Mouse (Mus musculus) activated CD4-positive, CD25-positive, alpha-beta regulatory T cell, adult 4 months (primary cell): ENCODE results near the gene Plau. TPM values are rescaled to one million over a fixed set of nuclear protein-coding genes. Genes with fewer than 3 reads are reported as not detected.

Experiments
- ATAC-seq: one replicate; pipeline ENCODE4 v1.8.0; 2017
- polyA plus RNA-seq, 2 experiments: library from polyadenylated mRNA; unstranded; fragments of 100-300 nt; shearing (Covaris generic); gene quantifications; one replicate each; pipeline ENCODE4 v1.2.1; 2017

Gene Plau
- polyA plus RNA-seq: not detected

DNA sequence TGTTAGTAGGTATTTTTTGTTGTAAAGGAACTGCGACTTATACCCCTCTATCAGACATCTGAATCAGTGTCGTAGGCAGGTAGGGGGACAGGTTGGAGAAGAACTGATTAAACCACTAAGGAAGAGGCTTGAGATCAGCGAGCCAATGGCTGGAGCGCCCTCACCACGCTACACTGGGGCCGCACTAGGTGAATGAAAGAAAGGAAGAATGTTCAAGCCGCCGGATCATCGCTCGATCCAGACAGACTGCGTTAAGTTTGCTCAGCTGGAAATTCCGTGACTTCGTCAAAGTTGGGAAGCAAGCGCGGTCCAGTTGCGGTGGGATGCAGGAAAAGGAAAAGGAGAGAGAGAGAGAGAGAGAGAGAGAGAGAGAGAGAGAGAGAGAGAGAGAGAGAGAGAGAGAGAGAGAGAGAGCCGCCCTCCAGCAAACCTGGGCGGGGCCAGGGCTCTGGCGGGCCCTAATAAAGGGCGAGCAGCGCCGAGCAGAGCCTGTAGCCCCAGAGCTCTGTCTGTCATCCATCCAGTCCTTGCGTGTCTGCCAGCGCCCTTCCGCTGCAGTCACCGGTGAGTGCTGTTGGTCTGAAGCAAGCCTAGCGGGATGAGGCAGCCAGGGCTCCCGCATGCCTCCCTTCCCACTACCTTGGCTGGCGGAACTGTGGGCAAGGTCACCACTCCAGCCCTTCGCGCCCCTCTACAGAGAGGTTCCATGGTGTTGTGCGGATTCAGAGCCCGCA lies at the start of gene Plau:
TSS of gene Plau (plus strand) at position 490 of the 734 bp plus-strand sequence.
- peak; percentile 86 for ATAC-seq

DNA sequence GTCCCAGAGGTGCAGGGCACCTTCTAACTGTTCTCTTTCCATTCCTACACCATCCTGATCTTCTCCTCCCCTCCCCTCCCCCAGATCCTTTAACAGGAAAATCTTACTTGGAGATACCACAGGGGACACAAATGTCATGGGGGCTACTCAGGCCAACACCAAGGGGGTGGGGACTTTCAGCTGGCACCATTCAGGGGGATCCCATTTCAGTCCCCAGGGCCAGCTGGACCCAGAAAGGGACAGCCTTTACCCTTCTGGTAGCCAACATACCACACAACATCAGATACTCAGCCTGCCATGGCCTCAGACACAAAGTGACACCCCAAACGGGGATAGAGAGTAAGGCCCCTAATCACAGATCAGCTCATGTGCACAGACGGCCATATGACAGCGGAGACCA lies 48.3 kb upstream of the Plau start:
- ATAC-seq: no peak

DNA sequence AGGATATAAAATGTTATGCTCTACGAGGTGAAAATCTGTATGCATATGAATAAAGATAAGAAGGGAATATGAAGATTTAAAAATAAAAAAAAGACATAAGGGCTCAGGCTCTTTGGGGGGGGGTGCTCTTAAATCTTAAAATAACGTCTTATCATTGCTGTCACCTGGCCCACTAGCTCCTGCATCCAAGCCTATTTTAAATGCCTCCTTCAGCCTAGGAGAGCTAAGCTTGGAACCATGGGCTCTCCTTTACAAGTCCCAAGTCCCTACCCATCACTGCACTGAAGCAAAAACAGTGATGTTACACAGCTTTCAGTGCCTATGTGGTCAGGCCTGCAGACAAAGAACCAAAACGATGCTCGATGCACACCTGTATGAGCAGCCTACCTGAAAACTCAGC lies 46.9 kb upstream of the Plau start:
- no peak for ATAC-seq

DNA sequence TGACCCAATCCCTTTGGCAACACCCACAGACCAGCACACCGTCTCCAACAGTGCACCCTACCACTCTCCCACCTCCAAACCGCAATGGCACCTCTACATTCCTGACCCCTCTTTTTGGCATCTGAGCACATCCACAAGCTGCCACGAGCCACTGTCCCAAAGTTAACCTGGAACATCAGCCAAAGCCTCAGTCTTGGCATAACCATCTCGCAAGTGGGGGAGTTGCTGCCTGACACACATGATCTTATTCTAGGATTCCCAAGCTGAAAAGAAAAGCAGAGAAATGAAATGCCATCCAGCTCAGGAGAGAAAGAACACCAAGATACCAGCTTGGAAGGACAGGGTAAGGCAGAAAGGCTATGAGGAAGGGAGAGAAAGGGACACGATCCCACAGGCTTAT lies 46.0 kb upstream of the Plau start:
- ATAC-seq: no peak

DNA sequence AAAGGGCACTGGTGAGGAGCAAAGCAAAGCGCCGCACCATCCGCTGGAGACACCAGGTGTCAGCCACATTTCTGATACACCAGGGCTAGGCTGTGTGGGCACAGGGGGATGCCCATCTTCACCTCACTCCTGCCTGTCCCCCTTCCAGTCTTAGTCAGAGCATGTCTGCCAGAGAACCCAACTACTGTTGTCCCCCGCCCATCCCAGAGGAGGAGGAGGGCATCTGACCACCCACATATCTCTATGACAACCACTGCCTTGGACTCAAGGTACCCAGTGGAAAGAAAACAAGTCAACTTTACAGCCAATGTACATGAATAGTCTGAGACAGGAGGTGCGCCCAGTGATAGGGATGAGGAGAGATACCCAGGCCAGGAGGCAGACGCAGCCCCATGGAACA lies 45.5 kb upstream of the Plau start:
- ATAC-seq: no peak

DNA sequence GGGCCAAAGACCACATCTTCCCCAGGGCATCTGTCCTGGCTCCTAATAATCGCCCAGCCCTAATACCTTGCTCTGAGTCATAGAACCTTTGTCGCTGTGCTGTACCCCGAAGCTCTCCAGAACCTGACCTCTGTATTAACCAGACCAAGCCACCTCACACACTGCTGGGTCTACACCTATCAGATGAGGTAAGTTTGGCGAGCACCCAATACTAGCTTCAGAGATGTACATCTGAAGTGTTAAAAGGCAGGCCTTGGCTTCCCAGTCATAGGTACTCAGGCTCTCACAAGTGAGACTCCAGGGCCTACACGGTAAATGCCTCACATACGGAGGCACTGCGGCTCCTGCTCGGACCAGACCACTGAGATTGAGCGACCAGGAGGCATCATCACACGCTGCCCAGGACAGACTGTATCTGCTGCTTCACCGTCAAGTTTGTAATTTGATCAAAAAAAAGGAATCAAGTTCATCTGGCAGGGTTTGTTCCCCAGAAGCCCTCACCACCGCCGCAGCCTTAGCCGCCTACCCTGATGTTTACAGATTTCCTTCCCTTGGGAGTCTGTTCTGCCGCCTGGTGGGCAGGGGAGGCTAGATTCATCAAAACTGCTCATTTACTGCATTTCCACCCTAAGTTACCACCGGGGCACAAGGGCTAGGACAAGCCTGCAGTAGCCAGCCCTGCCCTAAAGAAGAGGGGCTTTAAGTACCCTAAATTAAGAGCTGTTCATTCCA lies 44.8 kb upstream of the Plau start:
- no peak for ATAC-seq

DNA sequence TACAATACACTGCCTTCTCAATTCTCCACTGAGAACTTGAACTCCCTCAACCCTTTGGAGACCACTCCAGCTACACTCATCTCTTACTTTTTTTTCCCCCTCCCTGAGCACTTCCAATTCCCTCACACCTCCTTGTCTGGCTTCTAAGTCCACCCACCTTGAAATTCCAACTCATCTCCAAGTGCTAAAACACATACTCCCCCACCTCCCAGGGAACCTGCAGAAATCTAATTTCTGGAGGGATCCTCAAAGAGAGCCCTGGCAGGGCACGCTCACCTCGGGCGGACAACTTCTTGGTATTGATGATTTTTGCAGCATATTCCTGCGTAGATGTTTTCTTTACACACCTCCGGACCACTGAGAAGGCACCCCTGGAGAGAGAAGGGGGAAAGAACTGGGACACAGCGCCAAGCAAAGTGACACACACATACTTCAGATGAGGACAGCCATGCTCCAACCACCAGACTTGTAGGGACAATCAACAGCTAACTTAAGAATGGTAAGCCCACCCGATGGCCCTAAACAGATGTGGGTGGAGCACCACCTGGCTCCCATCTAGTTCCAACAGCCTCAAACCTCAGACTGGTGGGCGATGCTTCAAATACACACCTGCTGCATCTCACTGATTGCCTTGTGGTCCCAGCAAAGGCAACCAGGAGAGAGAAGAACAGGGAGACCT lies 44.1 kb upstream of the Plau start:
- no peak for ATAC-seq

DNA sequence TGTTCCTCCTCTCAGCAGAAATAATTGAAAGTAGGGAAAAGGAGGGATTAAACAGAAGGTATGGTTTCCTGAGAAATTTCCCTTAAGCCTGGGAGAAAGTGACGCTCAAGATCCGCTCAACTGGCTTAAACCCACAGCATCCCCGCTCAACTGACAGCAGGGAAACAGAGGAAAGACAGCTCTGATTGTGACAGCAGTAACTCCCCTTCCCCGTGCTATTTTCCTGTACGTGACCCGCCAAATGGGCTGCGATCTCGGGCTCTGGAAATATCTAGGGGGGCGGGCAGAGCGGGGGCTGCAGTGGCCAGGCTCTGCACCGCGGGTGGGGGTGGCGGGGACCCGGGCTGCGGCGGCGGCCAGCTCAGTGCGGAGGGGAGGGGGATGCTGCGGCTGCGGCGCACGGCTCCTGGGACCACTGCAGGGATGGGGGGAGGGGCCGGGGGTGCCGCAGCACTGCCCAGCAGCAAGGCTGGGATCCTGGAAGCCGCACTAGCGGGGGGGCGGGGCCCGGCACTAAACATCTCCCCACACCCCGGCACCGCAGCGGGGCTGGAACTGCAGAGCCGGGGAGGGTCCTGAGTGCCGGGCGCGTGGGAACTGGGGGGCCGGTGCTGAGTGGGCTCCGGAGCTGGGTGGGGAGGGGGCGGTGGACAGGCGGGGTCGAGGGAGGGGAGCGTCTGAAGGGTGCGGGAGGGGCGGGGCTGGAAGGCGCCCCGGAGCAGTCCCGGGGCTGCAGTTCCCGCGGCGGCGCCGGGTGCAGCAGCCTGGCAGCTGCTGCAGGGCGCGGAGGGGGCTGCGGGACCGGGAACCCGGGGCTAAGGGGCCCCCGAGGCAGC lies 43.3 kb upstream of the Plau start:
- no peak for ATAC-seq

DNA sequence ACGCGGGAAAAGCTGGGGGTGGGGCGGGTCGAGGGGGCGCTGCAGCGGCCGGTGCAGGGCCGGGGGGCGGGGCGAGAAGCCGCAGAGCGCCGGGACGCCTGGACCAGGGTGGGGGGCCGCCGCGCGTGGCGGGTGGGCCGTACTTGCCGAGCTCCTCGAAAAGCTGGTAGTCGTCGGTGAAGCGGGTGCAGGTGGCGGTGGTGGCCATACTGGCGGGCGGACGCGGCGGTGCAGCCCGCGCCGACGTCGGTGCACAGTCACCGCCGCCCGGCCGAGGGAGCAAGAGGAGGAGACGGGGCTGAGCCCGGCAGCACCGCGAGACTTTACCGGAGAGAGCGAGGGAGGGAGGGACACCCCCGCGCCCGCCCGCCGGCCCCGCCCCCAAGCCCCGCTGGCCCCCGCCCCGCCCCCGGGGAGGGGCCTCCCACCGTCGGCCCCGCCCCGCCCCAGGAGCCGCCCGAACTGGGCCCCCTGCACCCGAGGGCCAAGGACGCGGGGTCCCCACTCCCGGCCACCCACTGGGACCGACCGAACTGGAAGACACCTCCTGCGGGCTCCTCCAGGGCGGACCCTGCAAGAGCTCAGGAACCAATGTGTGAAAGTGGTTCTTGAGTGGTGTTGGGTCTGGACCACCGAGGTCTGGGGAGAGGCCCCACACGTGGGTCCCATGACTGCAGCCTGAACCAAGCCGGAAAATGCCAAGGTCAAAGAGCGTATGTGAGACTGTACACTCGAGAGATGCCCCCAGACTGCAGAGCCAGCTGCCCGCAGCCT lies 42.5 kb upstream of the Plau start, which contains the start of gene Camk2g:
TSS of gene Camk2g (minus strand) at position 331 of the 774 bp plus-strand sequence.
- ATAC-seq: peak; percentile 79

DNA sequence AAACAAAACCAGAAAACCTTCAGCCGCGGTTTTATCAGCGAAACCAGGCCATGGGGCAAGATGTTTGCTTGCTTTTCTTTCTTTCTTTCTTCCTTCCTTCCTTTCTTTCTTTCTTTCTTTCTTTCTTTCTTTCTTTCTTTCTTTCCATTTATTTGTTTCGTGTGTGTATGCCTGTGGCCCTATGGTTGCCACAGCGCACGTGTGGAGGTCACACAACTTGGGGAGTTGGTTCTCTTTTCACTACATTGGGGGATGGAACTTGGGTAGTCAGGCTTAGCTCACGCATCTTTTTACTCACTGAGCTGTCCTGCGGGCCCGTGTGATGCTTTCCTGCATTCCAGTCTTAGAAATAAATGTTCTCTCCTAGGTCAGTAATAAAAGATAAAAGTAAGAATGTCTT lies 41.9 kb upstream of the Plau start:
- no peak for ATAC-seq

DNA sequence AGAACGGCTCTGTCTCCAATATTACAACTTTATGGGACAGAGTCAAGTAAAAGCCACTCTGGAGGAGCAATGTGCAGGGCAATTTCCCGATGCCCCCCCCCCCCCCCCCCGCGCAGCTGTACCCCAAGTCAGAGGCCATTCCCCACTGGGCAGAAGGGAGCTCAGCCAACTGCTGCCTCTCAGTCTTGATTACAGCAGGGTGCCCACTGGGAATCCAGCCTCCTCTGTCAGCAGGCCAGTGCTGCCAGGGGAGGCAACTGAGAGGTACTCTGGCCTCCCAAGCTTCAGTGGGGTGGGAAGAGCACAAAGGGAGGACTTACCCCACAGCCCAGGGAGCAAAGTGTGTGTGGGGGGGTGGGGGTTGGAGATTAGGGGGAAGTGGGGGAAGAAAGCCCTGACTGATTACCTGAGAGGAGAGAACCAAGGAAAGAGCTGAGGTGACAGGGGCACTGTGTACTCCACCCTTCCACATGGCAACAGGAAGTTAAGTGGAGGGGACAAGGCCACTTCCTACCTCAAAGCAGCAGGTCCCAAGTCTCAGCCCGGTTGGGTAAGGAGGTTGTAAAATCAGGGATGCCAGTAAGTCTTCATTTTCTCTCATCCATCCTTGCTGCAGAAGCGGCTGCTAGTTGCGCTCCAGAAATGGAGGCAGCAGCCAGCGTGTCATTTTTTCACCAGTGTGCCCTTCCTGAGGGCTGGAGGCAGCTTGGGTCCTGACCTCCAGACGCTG lies 40.9 kb upstream of the Plau start:
- no peak for ATAC-seq

DNA sequence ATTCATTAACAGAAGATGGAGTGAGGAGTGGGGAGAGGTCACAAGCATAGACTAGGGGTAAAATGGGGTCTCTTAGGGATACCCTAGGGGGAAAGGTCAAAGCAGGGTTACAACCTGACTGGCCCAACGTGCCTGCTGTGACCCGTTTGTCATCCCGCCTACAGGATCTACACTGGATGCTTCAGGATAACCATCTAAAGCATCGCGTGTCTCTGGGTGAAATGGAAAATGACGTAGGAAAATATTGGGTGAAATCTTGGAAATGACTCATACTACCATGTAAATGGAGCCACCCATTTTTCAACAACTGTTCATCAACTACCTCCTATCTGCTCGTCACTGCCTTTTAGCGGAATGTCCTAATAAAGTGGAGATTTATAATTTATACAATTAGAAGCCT lies 40.3 kb upstream of the Plau start:
- ATAC-seq: no peak

DNA sequence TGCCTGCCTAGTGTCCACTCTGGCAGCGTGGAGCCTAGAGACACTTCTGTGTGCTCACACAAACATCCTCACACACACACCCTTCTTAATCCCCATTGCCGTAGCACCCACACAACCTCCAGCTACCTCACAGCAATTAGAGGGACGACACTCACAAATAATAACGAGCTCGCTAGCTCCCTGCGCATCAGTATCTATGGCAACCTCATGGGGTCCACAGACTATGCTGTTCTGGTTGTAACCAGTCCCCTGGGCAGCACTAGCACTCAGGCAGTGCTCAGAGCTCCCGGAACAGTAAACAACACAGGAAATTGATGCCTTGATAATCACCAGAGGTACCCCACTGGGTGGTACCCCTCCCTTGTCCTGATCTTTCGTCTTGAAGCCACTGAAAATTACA lies 39.8 kb upstream of the Plau start:
- ATAC-seq: no peak

DNA sequence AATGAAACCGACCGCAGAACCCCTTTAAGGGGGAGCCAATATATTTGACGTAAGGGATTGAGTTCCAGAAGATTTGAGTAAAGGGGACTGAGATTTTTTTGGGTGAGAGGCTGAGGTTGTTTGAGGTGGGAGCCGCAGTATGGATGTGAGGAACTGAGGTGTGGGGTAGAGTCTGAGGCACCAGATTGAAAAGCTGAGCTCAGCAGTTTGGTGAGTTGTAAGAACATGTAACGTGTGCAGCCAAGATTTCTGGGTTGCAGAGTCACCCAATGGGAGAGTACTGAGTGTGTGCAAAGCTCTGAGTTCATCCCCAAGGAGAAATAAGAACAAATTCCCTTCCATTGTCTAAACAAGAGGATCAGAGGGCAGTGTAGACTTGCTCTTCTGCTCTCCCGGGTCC lies 38.2 kb upstream of the Plau start:
- ATAC-seq: peak; percentile 6

DNA sequence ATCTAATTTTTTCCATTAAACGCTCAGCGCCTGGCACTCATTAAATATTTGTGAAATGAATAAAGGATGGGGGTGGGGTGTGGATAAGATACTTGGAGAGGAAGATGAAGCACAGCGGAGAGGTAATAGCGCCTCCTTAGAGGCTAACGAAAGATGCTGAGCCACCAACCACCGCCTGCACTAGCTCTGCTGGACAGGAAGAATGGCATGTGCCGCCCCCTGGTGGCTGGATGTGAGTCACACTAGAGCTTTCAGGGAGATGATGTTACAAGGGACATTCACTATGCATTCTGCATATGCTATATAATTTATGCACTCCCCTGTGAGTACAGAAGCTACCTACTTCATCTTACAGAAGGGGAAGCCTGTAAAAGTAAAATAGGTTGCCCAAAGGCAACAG lies 37.7 kb upstream of the Plau start:
- ATAC-seq: peak; percentile 64

DNA sequence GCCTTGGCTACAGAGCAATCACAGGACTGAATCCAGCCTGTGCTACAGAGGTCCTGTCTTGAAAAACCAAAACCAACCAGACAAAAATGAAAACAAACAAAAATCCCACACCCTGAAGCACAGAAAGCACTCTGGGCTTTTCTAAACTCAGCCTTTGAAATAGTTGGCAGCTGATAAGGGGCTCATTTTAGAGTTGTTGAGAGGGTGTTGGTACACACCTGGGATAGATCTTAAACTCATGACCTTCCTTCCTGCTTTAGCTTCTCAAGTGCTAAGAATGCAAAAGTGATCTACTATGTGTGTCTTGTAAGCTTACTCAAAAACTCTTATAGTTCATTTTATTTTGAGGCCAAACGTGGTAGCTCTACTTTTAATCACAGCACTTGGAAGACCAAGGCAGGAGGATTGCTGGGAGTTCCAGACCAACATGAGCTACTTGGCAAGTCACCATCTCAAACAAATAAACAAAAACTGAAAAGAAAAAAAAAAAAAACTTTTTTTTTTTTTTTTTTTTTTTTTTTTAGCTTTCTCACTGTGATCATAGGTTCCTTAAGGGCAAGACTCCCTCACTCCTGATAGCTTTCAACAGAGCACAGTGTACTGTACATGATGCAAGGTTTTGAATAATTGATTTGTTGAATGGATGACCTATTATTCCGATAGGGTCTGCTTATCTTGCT lies 33.4 kb upstream of the Plau start:
- ATAC-seq: peak; percentile 33

DNA sequence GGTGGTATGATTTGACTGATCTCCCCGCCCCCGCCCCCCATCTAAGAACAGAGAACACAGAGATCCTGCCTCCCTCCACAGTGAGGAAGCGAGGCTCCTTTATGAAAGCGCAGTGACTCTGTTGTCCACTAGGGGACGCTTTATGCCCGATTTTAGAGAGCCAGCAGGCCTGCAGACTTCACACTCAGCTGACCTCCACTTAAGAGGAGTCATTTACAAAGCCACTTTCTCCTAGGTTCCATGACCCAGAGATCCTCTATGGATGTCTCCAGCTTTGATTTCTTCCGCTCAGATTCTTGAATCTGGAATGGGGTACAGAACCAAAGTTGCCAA lies 32.9 kb upstream of the Plau start:
- ATAC-seq: peak; percentile 34

DNA sequence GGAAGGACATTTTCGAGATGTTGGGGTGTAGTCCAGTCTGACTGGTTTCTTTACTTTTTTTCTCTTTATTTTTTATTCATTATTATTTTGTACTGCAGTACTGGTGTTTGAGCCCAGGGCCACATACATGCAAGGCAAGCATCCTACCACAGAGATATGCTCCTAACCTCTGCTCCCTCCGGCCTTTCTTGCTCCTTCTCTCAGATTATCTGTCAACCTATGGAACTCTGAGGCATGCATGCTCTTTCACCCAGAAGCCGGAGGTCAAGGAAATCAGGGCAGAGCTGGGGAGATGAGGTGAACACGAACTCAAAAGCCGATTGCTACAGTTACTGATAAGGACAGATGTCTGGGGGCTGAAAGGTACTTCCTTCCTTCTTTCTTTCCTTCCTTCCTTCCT lies 32.0 kb upstream of the Plau start:
- no peak for ATAC-seq

DNA sequence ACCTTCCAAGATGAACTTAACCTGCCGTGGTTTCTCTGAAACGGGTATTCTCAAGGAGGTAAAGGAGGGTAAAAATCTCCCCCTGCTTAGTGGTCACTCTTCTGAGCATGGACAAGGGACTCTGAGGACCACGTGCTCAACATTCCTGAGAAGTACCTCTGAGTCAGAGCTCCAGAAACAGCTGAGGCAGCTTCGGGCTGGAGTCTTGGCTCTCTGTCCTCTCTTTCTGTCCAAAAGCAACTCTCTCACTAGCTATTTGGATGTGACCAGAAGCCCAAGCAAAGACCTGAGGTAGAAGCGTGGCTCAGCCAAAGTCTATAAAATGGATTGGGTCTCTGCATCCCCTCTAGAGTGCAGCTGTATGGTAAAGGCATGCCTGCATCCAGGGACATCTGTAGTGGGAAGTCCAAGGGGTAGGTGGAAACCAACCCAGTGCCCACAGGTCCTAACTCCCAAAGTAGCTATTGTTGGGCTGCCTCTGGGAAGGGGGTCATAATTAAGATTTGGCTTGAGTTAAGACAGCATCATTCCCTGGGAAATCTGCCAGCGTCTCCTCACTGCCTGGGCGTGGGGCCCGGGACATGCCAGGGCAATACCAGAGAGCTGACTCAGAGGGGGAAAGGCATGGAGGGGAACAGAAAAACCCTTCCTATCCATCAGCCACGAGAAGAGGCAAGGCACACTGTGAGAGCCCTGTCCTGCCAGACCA lies 31.3 kb upstream of the Plau start:
- no peak for ATAC-seq
